Mouse (Mus musculus): Measurements from ENCODE around the gene Rpl9-ps6.

DNA sequence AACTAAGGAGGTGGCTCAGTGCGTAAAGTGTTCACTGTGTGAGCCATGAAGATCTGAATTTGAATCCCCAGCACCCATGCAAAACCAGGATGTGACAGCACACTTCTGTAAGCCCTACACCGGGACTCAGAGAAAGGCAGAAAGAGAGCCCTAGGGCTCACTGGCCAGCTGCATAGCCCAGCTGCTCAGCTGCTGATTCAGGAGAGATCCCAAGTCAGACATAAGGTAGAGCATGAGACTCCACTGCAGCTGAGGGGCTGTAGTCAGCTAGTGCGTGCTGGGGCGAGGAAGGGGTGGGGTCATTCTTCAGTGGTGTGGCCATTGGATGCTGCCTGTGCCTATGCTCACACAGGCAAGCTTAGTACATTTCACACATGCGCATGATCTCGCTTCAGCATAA, 40.7 kb upstream of the Rpl9-ps6 start:
- TF ChIP-seq CTCF (IDR thresholded peaks at IDR 0.05; ENCODE audit: low read depth) (no peak), EP300 (IDR thresholded peaks at IDR 0.05; ENCODE audit: low read depth) (no peak)
